Mouse (Mus musculus) lung, postnatal 14 days (tissue): Measurements from ENCODE around the gene Ccl22.
A peak's percentile ranks its signal among the peaks of the same experiment; 100 is the strongest.

ENCODE experiments used
- DNase-seq: peaks from one replicate; pipeline ENCODE4 v3.0.0; 2021

Ccl22 gene

DNA sequence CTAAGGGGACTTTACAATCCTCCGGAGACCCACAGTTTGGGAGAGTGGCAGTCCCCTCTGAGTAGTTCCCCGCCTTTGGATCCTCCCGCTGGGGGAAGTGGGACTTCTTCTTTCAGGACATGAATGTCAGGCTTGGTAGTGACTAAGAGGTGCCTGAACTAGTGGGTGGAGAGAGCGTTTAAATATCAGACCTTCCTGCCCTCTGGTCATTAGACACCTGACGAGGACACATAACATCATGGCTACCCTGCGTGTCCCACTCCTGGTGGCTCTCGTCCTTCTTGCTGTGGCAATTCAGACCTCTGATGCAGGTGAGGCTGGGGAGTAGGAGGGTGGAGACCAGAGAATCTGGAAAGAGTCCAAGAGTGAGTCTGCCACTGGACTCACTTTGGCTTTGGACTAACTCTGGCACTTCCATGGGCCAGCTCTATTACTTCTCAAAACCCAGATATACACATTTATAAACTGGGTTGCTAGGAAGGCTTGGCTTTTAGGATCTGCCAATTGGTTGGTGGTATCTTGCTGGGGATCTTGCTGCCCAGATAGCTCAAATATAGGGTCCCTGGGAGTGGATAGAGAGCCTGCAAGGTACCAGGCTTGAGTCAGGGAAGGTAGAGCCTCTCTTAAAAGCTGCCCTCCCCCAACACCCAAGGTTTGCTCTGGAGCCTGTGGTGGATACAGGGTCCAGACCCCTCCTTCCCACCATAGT lies at the start of gene Ccl22:
Gene Ccl22, plus strand, starts transcription at position 115 of the 709 bp plus-strand sequence.
- DNase-seq: no peak

DNA sequence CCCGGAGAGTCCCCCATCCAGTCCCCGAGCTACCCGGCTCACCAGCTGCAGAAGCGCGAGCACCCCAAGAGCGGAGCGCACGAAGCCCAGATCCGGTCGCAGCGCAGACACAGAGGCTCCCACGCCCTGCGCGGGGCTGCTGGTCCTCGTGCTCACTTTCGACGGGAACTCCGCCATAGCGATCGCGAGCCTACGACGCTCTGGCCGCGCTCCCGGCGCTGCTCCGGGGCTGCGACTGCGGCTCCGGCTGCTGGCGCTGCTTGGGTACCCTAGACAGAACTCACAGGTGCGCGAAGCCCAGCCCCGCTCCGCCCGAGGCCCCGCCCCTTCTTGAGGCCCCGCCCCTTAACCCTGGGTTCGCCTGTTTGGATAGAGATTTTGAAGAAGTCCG lies 49.4 kb upstream of the Ccl22 start, which contains the start of gene Pllp:
Gene Pllp, minus strand, starts transcription at position 285 of the 391 bp plus-strand sequence.
- DNase-seq: peak; percentile 46

DNA sequence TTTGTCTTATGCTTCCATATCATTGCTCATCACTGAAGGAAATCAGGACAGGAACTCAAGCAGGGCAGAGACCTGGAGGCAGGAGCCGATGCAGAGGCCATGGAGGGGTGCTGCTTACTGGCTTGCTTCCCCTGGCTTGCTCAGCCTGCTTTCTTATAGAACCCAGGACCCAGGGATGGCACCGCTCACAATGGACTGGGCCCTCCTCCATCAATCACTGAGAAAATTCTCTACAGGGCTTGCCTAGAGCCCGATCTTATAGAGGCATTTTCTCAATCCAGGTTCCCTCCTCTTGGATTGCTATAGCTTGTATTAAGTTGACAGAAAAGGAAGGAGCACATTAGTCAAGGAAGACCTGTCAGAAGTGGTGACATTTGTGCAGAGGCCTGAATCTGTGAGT lies 48.8 kb upstream of the Ccl22 start:
- no peak for DNase-seq

DNA sequence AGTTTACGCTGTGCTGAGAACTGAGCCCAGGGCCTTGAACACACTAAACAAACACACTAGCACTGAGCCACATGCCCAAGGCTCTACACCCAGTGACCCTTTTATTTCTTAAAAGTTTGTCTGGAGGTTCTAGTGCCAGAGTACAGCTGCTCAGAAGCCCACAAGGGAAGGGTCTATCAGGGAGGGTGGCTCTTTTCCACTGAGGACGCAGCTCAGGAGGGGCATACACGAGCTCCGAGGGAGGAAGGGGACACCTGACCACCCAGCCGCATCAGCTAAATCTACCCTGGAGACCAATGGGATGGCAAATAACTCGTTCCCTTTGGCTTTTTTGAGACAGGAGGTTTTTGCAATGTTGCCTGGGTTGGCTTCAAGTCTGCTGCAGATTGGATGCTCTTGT lies 47.4 kb upstream of the Ccl22 start:
- DNase-seq: no peak

DNA sequence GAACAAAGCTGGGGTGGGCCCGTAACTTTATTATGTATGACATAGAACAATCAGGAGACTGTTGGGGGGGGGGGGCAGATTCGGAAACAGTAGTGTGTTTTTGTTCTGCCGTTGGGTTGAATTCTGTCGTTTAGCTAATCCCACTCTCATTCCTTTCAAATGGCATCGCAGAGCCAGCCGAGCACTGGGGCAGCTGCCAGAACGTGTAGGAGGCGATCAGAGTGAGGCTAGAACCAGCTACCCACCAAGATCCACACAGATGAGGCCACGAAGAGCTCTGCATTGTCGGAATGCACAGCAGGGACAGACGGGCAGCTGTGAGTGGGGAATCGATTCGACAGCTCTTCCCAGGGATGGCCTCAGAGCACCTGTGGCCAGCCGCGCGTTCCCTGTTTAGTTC lies 46.0 kb upstream of the Ccl22 start:
- no peak for DNase-seq

DNA sequence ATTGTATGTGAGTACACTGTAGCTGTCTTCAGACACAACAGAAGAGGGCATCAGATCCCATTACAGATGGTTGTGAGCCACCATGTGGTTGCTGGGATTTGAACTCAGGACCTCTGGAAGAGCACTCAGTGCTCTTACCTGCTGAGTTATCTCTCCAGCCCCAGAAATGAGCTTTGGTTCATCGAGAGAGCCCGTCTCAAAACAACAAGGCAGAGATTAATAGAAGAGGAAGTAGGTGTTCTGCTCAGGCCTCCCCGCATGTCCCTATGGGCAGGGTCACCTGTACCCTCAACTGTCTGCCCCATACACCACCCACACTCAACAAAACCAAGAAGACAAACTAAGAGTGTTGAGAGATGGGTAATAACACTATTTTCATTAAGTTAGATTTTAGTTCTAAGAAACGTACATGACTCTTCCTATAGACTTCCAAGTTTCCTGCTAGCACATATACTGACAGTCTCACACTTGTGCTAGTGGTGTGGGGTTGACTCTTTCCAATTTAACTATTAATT lies 44.9 kb upstream of the Ccl22 start:
- DNase-seq: no peak

DNA sequence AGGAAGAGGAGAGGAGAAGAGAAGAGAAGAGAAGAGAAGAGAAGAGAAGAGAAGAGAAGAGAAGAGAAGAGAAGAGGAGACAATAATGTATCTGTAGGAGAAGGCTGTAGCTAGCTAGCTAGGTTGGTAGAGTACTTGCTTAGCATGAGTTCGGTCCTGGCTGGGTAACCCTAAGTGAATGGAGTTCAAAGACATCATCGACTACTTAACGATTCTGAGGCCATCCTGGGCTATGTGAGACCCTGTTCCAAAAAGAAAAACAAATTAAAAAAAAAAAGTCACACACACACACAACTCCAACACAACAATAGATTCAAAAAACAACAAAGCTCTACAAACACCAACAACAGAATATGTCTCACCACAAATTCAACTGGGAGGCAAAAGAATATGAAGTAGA lies 43.2 kb upstream of the Ccl22 start:
- DNase-seq: no peak

DNA sequence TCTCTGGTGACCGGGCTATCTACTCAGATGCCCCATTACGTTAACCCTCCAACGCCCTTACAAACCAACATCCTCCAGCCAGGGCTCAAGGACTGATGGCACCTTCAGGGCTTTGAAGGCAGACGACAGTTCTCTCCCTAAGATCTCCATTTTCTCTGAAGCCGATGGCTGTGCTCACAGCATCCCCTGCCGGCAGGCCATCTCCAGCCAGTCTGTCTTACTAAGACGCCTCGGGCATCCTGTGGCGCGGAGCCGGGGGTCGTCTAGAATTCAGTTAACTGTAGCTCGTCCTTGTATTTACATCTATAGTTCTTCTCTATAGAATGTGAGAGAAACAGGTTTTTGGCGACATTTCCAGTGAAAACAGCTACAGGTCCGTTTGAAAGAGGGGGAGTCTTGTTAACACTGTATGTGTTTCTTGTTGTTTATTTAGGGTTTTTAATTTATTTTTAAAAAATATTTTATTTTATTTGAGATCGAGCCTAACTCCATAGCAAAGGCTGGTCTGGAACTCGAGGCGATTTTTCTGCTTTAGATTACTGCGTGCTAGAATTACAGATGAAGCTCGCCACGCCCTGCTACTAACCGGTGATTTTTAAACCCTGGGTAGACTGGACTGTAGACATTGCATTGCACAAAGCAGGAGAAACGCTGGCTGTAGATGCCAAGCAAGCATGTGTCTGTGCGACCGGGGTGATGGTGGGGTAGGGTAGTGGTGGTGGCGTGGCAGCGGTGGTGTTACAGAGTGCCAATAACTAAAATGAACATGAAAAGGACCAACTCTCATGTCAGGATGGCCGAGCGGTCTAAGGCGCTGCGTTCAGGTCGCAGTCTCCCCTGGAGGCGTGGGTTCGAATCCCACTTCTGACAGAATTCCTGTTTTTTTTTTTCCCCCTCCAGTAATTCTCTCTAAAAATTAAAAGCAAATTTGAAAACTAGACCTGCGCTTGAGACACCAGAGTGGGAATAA lies 42.3 kb upstream of the Ccl22 start:
- DNase-seq: peak; percentile 86

DNA sequence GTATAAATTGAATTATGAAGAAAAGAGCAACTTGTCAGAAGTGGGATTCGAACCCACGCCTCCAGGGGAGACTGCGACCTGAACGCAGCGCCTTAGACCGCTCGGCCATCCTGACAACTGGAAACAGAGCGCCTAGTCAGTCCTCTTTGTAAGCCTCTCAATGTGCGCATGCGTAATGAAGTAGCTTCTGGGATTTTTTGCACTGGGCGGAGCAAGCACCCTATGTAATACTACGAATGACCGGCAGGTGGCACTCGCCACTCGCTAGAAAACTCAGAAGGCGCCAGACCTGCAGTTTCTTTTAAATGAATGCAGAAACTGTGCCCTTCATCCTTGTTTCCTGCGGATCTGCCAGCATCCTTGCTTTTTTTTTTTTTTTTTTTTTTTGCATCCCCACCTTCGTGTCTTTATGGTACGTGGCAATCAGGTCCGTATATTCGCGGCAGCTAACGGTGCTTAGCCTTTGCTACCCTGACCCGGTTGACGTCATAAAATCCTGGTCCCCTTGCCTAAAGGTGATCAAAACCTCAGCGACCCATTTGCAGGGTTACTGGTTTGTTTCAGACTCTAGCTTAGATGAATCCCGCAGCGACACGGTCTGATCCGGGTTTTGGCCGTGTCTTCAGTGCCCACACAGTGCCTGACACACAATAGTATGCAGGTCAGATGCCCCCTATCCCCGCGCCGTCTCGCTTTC lies 41.3 kb upstream of the Ccl22 start:
- peak; percentile 99 for DNase-seq

DNA sequence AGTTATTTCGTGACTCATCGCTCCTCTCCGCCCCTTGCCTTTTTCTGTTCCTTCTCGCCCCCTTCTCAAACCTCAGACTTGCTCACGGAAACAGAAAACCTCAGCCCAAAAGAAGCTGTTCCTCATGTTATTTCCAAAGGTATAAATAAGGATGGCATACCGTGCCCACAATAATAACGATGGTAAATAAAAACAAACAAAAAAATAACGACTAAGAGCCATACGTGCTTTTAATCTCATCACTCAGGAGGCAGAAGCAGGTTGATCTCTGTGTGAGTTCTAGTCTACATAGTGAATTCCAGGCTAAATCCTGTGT lies 40.8 kb upstream of the Ccl22 start:
- no peak for DNase-seq

DNA sequence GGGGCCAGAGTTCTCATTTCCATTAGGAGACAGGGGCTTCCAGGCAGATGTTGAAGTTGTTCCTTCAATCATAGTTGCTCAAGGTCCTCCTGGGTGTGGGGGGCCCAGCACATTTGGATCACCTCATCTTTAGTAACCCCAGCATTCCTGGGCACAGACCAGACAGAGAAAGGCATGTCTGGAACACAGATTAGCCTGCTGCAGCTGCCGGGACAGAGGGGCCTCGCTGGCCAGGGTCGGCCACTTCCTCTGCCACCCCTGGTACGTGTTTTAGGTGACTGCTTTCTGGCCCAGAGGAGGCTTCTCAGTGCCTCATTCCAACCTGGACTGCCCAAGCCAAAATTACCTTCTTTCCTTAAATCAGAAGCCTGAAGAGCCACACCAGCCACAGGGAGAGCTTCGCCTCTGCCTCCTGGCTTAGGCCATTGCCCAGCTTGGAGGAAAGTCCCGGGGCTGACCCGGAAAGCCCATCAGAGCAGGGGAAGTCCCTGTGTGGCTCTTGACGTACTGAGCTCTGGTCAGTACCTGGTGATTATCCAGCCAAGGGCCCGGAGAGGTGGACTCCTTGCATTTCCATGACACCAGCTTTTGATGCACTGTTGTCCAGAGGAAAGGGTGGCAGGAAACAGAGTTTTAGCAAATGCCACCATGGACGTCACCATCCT lies 39.7 kb upstream of the Ccl22 start:
- no peak for DNase-seq

DNA sequence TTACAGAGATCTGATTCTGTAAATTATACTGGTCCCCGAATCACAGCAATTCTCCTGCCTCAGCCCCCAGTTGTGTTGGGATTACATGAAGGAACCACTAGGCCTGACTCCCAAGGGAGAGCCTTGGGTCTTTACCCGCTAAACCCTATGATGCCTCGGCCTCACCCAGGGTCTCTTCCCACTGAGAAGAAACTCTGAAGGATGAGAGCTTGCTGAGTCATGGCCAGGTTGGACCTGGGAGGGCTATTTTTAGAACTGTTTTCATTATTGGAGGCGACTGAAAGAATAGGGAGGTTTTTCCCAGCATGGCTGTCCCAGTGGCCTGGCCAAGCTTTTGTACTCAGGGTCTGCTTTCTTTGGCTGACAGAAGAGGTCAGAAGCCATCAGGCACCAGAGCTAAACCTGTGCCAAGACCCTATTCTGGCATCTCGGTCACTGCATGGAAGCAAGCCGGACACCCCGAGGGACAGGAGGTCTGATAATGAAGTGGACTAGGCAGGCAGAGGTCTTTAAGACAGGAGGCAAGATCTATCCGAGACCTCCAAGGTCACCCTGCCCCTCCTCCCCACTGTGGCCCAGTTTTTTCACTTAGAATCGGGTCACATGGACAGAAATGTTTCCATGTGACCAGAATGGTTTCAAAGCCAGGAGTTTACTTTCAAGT lies 38.5 kb upstream of the Ccl22 start:
- no peak for DNase-seq

DNA sequence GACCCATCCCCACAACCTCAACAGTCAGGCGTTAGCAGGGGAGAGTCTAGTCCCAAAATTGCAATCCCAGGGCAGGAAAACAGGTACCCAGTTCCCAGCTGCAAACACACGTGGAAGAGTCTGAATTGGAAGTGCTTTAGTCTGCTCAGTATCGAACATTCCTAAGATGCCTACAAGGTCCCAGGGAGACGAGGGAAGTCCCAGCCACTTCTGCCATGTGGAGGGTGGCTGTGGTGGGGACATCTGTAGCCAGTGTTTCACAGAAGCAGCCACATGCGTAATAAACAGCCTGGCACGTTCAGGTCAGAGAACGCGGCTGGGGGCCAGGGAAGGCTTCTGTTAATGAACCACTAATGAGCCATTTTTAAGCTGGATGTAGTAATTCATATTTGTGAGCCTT lies 35.1 kb upstream of the Ccl22 start:
- no peak for DNase-seq

DNA sequence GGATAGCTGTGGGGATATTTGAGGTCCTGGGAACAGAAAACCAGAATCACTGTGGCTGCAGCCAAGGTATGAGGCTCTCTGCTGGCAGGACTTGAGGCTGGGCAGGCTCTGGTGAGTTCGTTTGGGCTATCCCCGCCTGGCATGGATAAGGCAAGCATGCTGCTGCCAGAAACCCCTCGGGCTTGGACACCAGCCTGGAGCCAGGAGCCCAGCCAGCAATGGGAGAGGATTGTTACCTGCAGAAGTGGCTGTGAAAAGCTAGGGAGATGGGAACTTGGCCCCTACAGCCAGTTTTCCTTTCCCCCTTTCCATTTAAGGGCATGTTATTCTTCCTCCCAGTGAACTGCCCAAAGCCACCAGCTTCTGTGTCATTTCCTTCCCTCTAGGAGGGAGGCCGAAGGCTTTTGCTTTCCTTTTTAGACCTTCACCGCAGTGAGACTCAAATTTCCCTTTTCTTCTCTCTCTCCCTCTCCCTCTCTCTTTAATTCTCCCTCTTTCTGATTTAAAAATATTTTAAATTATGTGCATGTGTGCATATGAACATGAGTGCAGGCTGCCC lies 34.2 kb upstream of the Ccl22 start:
- DNase-seq: no peak

DNA sequence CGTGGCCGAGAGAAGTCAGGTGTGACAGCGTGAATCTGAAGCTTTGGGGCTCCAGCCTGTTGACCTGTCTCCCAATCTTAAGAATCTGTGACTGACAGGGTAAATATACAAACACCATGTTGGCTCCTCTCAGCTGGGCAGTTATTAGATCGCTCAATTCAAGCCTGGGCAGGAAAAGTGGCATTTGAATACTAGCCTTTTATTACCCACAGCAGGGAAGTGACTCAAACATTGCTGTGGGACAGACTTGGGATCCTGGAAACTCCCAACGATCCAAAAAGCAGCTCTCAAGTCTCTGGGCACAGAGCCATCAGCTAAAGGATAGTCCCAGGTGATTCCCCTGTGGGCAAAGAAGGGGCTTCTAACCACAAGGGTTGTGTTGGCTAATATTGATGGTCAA lies 30.8 kb upstream of the Ccl22 start:
- DNase-seq: no peak

DNA sequence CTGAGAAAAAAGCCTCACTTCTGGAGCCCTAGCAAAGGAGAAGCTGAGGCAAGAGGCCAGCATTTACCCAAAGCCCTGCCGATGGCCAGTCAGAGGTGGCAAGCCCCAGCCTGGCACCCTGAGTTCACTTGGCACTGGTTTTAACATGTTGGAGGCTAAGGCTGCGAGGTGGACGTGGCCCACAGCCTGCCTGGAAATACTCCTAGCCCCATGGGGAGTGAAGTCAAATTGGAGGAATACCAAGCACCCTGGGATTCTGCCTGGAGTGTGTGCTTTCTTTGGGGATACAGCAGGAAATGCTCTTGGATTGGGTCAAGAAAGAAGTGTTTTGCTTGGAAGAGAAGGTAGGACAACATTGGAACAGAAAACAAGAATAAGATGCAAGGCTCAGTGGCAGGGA lies 29.5 kb upstream of the Ccl22 start:
- no peak for DNase-seq

DNA sequence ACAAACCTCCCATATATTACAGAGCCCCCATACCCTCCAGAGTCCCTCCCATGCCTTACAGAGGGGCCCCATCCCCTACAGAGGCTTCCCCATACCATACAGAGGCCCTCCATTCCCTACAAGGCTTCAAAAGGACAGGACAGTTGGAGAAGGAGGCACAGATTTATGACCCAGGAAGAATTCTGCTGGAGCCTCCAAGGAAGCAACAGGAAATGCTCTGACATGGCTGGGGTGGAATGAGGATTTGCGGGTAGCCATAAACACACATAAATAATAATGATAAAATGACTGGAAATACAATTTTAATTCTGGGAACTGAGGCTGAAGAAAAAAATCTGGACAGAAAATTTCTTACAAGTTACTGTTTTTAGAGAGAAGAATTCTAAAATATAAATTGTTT lies 28.5 kb upstream of the Ccl22 start:
- no peak for DNase-seq

DNA sequence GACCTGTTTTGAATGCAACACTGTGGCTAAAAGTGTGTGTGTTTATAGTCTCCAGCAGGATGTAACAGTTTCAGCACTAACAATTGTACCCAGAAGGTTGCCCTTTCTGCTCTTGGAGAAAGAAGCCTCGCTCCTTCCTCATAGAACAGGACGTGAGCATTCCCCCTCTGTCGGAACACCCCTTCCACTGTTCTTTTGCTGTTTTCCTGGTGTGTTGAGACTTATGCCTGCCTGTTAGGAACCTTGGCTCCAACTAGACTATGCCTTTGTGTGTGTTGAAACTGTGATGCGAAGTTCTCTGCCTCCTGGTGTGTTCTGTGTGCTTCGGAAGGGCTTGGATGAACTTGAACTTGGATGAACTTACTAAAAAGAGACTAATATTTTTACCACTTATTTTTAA lies 19.4 kb upstream of the Ccl22 start:
- no peak for DNase-seq

DNA sequence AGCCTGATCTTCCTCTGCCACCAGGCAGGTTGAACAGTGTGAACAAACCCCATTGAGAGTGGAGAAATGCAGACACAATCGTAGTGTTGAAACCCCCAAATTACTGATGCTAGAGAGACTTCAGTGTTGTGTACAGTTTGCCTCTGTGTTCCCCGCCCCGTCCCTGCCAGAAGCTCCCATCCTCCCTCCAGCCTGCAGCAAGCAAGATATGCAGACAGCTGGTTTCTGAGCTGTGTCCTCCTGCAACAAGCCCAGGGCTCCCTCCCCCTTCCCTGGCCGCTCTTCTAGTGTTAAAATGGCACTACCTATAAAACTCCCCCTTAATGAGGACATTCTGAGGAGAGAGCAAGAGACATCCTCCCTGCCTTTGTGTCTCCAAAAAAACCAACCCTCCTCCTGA lies 16.1 kb upstream of the Ccl22 start:
- no peak for DNase-seq

DNA sequence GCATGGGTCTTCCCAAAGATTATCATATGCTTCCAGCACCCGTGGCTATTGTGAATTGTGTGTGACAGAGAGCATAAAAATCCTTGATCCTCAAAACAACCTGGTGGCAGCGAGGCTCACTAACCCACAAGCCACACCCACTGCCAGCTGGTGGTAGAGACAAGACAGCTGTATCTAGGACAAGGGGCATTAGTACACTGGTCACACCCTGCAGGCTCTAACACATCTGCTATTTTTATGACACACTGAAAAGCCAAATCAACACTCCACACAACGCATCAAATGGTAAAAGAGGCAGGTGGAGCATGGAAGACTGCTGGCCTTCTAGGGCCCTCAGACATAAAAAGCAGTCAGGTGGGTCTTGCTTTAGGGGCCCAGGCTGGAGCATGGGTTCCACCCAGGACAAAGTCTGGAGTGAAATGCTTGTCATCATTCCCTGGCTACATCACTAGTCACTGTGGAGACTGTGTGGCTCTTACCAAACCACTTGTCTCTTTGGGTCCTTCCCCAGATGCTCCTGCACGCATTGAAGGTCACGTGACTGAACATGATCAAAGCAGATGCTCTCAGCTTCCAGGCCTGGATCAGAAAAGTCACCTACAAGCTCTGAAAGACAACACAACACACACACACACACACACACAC lies 11.4 kb upstream of the Ccl22 start:
- DNase-seq: no peak

DNA sequence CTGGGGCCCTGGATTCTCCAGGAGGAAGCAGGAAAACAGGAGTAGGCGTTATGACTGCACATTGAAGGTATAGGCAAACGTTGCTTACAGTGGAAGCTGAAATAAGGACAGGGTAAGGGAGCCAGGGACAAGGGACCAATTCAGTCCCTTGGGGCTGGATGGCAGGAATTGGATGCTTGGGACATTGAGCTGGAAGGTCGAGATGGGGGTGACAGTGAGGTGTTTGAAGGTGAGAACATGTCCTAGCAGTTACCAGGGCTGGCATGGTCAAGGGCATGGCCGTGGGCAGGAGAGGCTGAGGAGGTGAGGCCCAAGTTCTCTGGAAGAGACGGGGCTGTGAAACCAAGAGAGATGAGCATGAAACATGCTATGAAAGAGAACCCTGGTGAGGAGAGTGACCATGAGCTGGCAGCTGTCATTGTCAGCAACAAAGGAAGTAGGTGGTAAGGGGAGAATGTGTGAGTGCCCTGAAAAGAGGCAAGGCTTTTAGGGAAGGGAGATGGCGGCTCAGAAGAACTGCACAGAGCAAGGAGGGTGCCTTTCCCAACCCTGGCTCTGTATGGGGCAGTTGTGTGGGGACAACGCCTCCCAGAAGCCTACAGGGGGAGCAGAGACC lies 10.5 kb upstream of the Ccl22 start:
- DNase-seq: no peak
